Mouse (Mus musculus) heart, postnatal 0 days (tissue): ENCODE results near the gene Prdm15.

ENCODE experiments used
- CTCF ChIP-seq: IDR thresholded peaks from 2 replicates; pipeline ENCODE4 v1.5.1; 2016; ENCODE audit warnings: antibody characterized with exemption, control low read depth, low read depth
- EP300 ChIP-seq: IDR thresholded peaks from 2 replicates; pipeline ENCODE4 v1.6.1; 2016; ENCODE audit warnings: antibody characterized with exemption, low read depth

DNA sequence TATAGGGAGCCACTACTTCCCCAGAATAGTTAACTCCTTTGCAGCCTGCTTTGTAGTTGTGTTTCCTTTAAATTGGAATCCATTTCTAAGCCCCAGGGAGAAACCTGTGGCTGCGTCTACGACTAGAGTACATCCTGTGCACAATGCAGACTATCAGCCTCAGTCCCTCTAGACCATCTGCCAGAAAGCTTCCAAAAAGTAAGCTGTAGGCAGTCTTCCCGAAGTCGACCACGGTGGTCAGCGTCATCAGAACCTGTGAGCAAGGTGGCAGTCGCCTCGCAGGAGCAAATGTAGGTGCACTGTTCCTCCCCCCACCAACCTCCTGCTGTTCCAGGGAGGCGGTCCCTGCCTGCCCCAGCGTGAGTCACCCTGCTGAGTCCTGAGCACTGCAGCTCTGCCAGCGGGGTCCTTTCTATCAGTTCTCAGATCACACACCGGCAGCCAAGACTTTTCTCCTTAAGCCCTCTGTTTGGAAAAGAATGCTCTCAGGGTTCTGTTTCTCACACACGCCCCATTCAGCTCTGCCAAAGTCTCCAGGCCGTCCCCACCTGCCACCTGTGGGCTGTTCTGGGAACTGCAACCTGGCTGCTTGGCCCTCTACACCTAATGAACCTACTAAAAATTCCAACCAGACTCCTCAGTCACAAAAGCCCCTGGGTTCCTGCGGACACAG, 73.2 kb downstream of the Prdm15 start:
- peak; percentile 88 for TF ChIP-seq CTCF
- TF ChIP-seq EP300 = no peak
